Mouse (Mus musculus): ENCODE measurements around the gene Vwa1. TPM values are rescaled to one million over a fixed set of nuclear protein-coding genes. Genes with fewer than 3 reads are reported as not detected.
A peak's percentile ranks its signal among the peaks of the same experiment; 100 is the strongest.
"Not testable (repeated sequence)": the region's sequence is repeated elsewhere in the genome, so short reads cannot be mapped to it uniquely, and the experiment has no call there.

Gene Vwa1
- total RNA-seq, 2 experiments from 2014 or later, result not detected

- ATAC-seq (replicated peaks; ENCODE audit: low FRiP score, poor library complexity, severe bottlenecking), result no peak
Measured at GRCm38 (mm10) chr4:155746575-155747490, 27.7 kb downstream of the Vwa1 start.

- no peak for ATAC-seq (replicated peaks; ENCODE audit: low FRiP score, poor library complexity, severe bottlenecking)
Measured at GRCm38 (mm10) chr4:155746036-155746548, 28.4 kb downstream of the Vwa1 start.

- no peak for ATAC-seq (replicated peaks; ENCODE audit: low FRiP score, poor library complexity, severe bottlenecking)
Measured at GRCm38 (mm10) chr4:155745136-155745535, 29.4 kb downstream of the Vwa1 start.

- ATAC-seq (replicated peaks; ENCODE audit: low FRiP score, poor library complexity, severe bottlenecking), result no peak
Measured at GRCm38 (mm10) chr4:155744474-155744873, 30.0 kb downstream of the Vwa1 start.

GRCm38 (mm10) chr4:155742684-155743083, 31.8 kb downstream of the Vwa1 start:
- ATAC-seq (replicated peaks; ENCODE audit: low FRiP score, poor library complexity, severe bottlenecking), result no peak

DNA sequence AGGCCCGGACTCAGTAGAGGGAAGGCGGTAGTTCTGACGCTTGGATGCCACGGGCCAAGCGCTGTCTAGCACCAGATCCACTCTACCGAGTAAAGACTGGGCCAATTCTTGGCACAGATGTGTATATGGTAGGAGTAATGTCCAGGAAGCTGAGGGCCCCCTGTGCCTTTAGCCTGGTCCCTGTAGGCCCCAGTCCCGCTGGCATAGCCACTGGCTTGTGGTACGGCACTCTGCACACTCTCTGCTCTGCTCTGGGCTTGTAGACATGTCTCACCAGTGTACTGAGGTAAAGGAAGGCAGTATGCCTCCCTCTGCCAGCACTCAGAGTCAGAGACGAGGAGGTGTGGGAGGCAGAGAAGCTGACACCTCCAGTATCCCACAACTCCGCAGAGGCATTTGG, 33.8 kb downstream of the Vwa1 start:
- ATAC-seq (replicated peaks; ENCODE audit: low FRiP score, poor library complexity, severe bottlenecking), result not testable (repeated sequence)

DNA sequence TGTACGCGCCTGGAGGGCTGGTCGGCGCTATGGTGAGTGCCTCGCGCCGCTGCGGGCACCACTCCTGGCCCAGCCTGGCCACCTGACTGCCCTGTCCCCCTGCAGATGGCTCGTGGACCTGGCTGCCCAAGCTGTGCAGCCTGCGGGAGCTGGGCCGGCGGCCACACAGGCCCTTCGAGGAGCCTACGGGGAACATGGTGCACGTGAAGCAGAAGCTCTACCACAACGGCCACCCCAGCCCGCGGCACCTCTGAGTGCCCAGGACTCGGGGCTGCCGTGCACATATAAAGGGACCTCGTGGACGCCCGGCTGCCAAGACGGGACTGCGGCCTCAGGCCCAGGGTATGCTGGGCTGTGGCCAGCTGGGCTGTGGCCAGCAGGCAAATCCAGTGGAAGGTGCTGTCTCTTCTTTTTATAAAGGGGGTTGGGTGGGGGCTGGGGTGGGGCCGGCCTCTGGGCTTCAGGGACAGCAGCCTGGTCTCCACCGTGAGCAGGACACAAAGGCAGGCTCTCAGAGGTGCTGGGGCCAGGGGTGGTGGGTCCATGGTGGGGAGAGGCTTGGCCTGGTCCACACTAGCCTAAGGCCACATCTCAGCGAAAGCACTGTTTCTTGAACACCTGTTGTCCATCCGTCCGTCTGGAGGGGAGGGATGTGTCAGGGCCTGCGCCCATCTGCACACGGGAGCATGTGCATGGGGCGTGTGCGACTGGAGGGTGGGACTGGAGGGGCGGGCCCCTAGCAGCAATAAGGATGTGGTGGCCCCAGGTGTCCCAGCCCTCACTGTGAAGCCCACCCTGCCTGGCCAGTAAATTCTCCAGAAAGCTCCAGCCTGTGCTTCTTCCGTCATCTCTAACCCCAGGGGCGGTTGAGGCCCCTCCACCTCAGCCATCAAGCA, 34.5 kb downstream of the Vwa1 start:
- no peak for ATAC-seq (replicated peaks; ENCODE audit: low FRiP score, poor library complexity, severe bottlenecking)

GRCm38 (mm10) chr4:155739152-155739551, 35.3 kb downstream of the Vwa1 start:
- no peak for ATAC-seq (replicated peaks; ENCODE audit: low FRiP score, poor library complexity, severe bottlenecking)

DNA sequence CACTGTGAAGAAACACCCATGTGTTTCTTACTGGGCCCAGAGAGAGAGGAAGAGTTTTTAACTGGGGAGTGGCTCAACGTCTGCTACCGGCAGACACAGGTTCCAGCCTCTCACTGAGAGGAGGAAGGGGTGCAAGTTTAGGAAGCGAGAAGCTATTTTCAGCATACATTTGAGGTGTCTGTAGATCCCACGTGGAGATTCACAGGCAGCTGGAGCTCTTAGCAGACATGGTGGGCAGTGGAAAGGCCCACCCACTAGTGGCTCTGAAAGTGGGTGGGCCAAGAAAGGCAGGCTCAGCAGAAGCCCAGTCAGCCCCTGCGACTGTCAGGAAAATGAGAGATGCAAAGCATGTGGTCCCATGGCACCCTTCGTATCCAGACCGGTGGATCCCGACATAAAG, 36.2 kb downstream of the Vwa1 start:
- ATAC-seq (replicated peaks; ENCODE audit: low FRiP score, poor library complexity, severe bottlenecking), result no peak

DNA sequence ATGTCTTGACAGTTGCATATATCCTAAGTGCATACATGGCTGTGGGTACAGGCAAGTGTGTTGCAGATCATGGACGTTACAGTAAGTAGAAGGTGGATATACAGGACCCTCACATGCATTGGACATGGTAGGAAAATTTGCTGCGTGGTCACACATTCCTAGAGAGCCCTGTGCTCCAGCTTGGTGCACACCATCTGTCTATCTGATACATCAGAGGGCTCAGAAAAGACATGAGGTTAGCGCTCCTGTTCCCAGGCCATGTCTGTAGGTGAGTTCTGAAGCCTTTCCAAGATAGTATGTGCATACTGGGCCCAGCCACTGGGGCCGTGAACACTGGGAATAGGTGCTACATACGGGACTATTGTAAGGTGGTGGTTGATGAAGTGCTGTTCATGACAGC, 38.1 kb downstream of the Vwa1 start:
- no peak for ATAC-seq (replicated peaks; ENCODE audit: low FRiP score, poor library complexity, severe bottlenecking)

DNA sequence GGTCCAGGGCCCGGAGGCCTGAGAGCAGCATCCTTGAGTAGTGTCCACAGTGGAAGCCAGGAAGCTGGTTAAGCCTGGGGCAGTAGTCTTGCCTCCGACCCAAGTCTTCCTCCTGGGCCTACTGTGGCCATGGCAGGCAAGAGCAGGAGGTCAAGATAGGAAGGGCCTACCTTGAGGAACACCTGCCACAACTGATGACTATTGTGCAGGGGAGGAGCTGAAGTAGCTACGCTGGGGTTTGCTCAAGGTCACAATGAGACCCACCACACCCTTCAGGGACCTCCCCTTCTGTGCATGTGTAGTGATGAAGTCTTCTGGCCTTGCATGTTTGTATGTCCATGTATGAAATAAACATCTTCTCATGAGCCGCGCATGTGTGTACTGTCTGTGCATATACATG, 38.7 kb downstream of the Vwa1 start:
- no peak for ATAC-seq (replicated peaks; ENCODE audit: low FRiP score, poor library complexity, severe bottlenecking)

- no peak for ATAC-seq (replicated peaks; ENCODE audit: low FRiP score, poor library complexity, severe bottlenecking)
Measured at GRCm38 (mm10) chr4:155734951-155735702, 39.4 kb downstream of the Vwa1 start.

DNA sequence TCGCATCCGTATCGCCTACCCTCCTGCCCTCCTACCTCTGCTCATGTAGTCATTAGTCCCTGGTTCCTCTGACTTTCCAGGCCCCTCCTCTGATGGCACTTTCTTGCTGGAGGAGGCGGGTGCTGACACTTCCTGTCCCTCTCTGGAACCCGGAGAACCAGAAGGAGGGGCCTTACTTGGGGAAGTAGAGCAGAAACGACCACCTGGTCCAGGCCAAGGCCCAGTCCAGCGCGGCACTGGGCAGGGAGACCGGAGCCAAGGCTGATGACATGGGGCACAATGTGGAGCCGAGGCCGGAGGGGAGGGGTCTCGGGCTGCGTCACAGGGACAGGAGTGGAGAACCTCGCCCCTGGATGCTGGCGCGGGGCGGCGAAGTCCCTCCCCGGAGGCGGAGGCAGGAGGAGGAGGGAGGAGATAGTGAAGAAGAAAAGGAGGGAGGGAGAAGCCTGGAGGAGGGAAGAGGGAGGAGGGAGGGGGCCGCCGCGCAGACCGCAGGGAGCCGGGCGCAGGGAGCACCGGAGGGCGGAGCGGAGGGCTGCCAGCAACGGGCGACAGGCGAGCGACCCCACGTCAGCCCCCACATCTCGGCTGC, 40.1 kb downstream of the Vwa1 start, which contains the start of gene Tmem240:
Tmem240 (plus strand) TSS at position 451 of the 592 bp plus-strand sequence.
- peak; percentile 76 for ATAC-seq (replicated peaks; ENCODE audit: low FRiP score, poor library complexity, severe bottlenecking)

DNA sequence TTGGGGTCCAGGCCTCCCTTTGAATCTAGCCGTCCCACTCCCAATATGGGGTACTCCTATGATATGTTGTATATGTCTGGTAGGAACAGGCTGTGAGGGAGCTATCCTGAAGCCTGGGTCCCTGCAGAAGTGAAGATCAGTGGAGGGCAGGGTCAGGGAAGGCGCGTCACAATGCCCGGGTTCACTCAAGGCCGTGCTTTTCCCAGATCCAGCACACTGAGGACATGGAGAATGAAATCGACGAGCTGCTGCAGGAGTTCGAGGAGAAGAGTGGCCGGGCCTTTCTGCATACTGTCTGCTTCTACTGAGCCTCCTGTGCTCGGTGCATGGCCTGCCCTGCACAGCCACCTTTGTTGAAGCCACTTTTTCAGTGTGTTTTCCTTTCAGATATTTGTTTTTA, 41.2 kb downstream of the Vwa1 start:
- ATAC-seq (replicated peaks; ENCODE audit: low FRiP score, poor library complexity, severe bottlenecking), result no peak

DNA sequence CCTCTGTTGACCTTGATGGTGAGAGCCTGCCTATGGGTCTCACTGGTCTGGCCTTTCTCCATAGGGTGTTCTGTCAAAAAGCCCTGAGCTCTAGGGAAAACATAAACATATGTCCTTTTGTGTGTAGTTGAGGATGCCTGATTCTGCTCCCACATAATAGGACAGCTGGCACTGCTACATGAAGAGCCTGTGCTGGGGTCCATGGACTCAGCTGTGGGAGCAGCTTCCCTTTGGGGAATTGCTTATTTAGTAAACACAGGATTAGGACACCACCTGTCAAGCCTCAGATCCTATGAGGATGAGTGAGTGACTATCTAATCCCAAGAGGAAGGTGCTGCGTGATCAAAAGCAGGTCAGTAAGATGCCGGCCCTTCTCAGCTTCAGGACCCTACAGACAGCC, 46.5 kb downstream of the Vwa1 start:
- no peak for ATAC-seq (replicated peaks; ENCODE audit: low FRiP score, poor library complexity, severe bottlenecking)

DNA sequence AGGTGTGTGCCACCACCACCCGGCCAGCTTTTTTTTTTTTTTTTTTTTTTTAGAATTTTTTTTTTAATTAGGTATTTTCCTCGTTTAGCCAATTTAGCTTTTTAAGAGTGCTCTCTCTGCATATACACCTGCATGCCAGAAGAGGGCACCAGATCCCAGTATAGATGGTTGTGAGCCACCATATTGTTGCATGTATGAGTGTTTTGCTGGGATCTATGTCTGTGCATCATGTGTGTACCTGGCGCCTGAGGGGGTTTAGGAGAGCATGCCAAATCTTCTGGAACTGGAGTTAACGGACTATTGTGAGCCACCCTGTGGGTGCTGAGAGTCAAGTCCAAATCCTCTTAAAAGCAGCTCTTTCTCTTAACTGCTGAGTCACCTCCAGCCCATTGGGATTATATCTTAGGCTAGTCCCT, 52.8 kb downstream of the Vwa1 start:
- ATAC-seq (replicated peaks; ENCODE audit: low FRiP score, poor library complexity, severe bottlenecking), result peak; percentile 69

Data from erythroblast, adult 5-6 weeks (primary cell).